ENCODE assay signal across 8 mouse cellular contexts in genomic region chr4:148899927-148900294, GRCm38 (mm10).
DNase-seq lines count a peak whose midpoint lies in the region; ATAC-seq and TF ChIP-seq lines count a peak whose summit lies in the region.

No protein-coding gene starts in this region.

- no peaks in the 10 kb centered on the region for H3K9me3 ChIP-seq in neural tube, embryonic 11.5 days (ENCODE audit: control insufficient read depth, low read length)
- H3K9me3 ChIP-seq in limb, embryonic 14.5 days (ENCODE audit: control insufficient read depth, low read length), result no peaks in the 10 kb centered on the region
- no peaks in the 10 kb centered on the region for H3K9me3 ChIP-seq in stomach, embryonic 14.5 days (ENCODE audit: control insufficient read depth, low read depth, low read length)

- H3K4me1 ChIP-seq in neural tube, embryonic 11.5 days (ENCODE audit: control insufficient read depth, insufficient read depth, low read length), result peaks cover 4% of the 10 kb centered on the region; the same call in 1 of the 2 replicates
- H3K4me1 ChIP-seq in limb, embryonic 14.5 days (ENCODE audit: control insufficient read depth, insufficient read depth, low read length), result peaks cover 8% of the 10 kb centered on the region
- 0 out of 2 replicates have a peak, but pooled peaks cover 17% of the 10 kb centered on the region for H3K4me1 ChIP-seq in stomach, embryonic 14.5 days (ENCODE audit: control insufficient read depth, insufficient read depth, low read length)

- H3K36me3 ChIP-seq in neural tube, embryonic 11.5 days (ENCODE audit: control insufficient read depth, insufficient read depth, low read length), result no peaks in the 10 kb centered on the region
- no peaks in the 10 kb centered on the region for H3K36me3 ChIP-seq in limb, embryonic 14.5 days (ENCODE audit: control insufficient read depth, insufficient read depth, low read length)
- H3K36me3 ChIP-seq in stomach, embryonic 14.5 days (ENCODE audit: control insufficient read depth, insufficient read depth, low read length), result no peaks in the 10 kb centered on the region

- peak overlapping the region; percentile 91 for H3K4me3 ChIP-seq in gastrocnemius, adult 2 months
- H3K4me3 ChIP-seq in neural tube, embryonic 11.5 days (ENCODE audit: low read depth, low read length), result peak overlapping the region; percentile 52
- peak overlapping the region; percentile 62 for H3K4me3 ChIP-seq in limb, embryonic 14.5 days (replicated peaks; ENCODE audit: low read length)
- peak overlapping the region; percentile 68 for H3K4me3 ChIP-seq in stomach, embryonic 14.5 days (ENCODE audit: low read depth, low read length)

- no peak for TF ChIP-seq POLR2A in limb, embryonic 14.5 days (IDR thresholded peaks at IDR 0.05; ENCODE audit: borderline replicate concordance, extremely low read depth, insufficient read depth, insufficient read length)

- H3K27ac ChIP-seq in gastrocnemius, adult 2 months, result peak overlapping the region; percentile 90
- no peak overlapping the region for H3K27ac ChIP-seq in neural tube, embryonic 11.5 days (ENCODE audit: low read depth, low read length)
- H3K27ac ChIP-seq in limb, embryonic 14.5 days (replicated peaks; ENCODE audit: low read depth, low read length), result no peak overlapping the region
- peak overlapping the region; percentile 74; the same call in 1 of the 2 replicates for H3K27ac ChIP-seq in stomach, embryonic 14.5 days (ENCODE audit: low read length)

- no peak for ATAC-seq in neural tube, embryonic 11.5 days (ENCODE audit: insufficient read depth, low FRiP score, low TSS enrichment)
- no peak for ATAC-seq in limb, embryonic 14.5 days (ENCODE audit: low FRiP score, low read depth)
- no peak for ATAC-seq in stomach, embryonic 14.5 days (ENCODE audit: insufficient number of reproducible peaks, insufficient read depth, low FRiP score, low read depth)
- no peak for ATAC-seq in erythroblast, adult 5-6 weeks (replicated peaks; ENCODE audit: low FRiP score, poor library complexity, severe bottlenecking)

- H3K9ac ChIP-seq in neural tube, embryonic 11.5 days (ENCODE audit: low read length), result peak overlapping the region; percentile 35; the same call in 1 of the 2 replicates
- no peak overlapping the region for H3K9ac ChIP-seq in limb, embryonic 14.5 days (ENCODE audit: low read depth, low read length, severe bottlenecking)
- H3K9ac ChIP-seq in stomach, embryonic 14.5 days (replicated peaks; ENCODE audit: low read depth, low read length), result peak overlapping the region; percentile 46; the same call in 1 of the 2 replicates

- H3K4me2 ChIP-seq in neural tube, embryonic 11.5 days (ENCODE audit: low read depth), result peak overlapping the region; percentile 96
- H3K4me2 ChIP-seq in limb, embryonic 14.5 days (replicated peaks; ENCODE audit: low read depth, low read length, severe bottlenecking), result peak overlapping the region; percentile 98
- H3K4me2 ChIP-seq in stomach, embryonic 14.5 days (replicated peaks; ENCODE audit: low read depth, low read length), result peak overlapping the region; percentile 94

- intact Hi-C loops in gastrocnemius, adult 2 months (cut with DNase I), result loop anchor here (5.0 kb wide), 1 partner anchor 93 kb away; no protein-coding TSS in a partner anchor

- no peak for TF ChIP-seq CTCF in gastrocnemius, adult 2 months (IDR thresholded peaks at IDR 0.05)

- 18% methylated on average over 1 of the region's 1 CpGs for WGBS in neural tube, embryonic 11.5 days
- 7% methylated on average over 1 of the region's 1 CpGs for WGBS in limb, embryonic 14.5 days
- WGBS in stomach, embryonic 14.5 days, result 38% methylated on average over 1 of the region's 1 CpGs

- peaks cover 87% of the 10 kb centered on the region for H3K27me3 ChIP-seq in neural tube, embryonic 11.5 days (ENCODE audit: control insufficient read depth, insufficient read depth, low read length)
- H3K27me3 ChIP-seq in limb, embryonic 14.5 days (ENCODE audit: control insufficient read depth, insufficient read depth, low read length), result peaks cover 46% of the 10 kb centered on the region
- peaks cover 4% of the 10 kb centered on the region; the same call in 1 of the 2 replicates for H3K27me3 ChIP-seq in stomach, embryonic 14.5 days (ENCODE audit: control insufficient read depth, insufficient read depth, low read length)

- no peak for DNase-seq in gastrocnemius, adult 2 months
- no peak for DNase-seq in gastrocnemius, postnatal 10 days
- no peak for DNase-seq in neural tube, embryonic 11.5 days (ENCODE audit: low spot score)
- no peak for DNase-seq in neural tube, embryonic 10.5 days (ENCODE audit: extremely low spot score, low spot score)
- DNase-seq in limb, embryonic 14.5 days (ENCODE audit: low spot score), result no peak
- no peak for DNase-seq in adrenal gland, adult (ENCODE audit: inconsistent age in 2 of 2, low spot score in 1 of 2)

Comparison
In these comparisons a context has a peak if more than half of its experiments do, and no peak if none do; other contexts are left out.
1. H3K27ac ChIP-seq: peak in gastrocnemius, adult 2 months (single experiment) and stomach, embryonic 14.5 days (single experiment); none in neural tube, embryonic 11.5 days (single experiment) and limb, embryonic 14.5 days (single experiment).
2. Peak in every context shown above with its lines, with median percentiles within 50 percentile points of each other: H3K4me3 ChIP-seq and H3K4me2 ChIP-seq.